Mouse (Mus musculus) bone marrow macrophage, adult 2 months (primary cell): ENCODE data around the gene Neurog3. TPM values are rescaled to one million over a fixed set of nuclear protein-coding genes. Genes with fewer than 3 reads are reported as not detected.

Experiments used
- H3K27ac ChIP-seq: 2 replicates; pipeline ENCODE4 v1.5.1; 2012; ENCODE audit warnings: low read depth, low read length; ENCODE audit not compliant: insufficient read depth
- H3K4me1 ChIP-seq: 2 replicates; pipeline ENCODE4 v1.6.1; 2012; ENCODE audit warnings: low read length; ENCODE audit not compliant: control insufficient read depth, insufficient read depth
- H3K4me3 ChIP-seq: 2 replicates; pipeline ENCODE4 v1.5.1; 2012; ENCODE audit warnings: mild to moderate bottlenecking, low read length, moderate library complexity; ENCODE audit not compliant: insufficient read depth
- CTCF ChIP-seq: IDR thresholded peaks from 2 replicates; pipeline ENCODE4 v1.5.1; 2012; ENCODE audit warnings: low read depth, mild to moderate bottlenecking, low read length, moderate library complexity
- POLR2A ChIP-seq: IDR thresholded peaks from 2 replicates; pipeline ENCODE4 v1.6.1; 2012; ENCODE audit warnings: mild to moderate bottlenecking, low read depth, low read length, borderline replicate concordance
- polyA plus RNA-seq: library from polyadenylated mRNA; stranded (reverse); fragments of >200 nt; gene quantifications from 2 replicates; pipeline ENCODE4 v1.2.4, GENCODE M21; 2012; ENCODE audit not compliant: missing spikeins, insufficient read depth, insufficient read length

The Neurog3 gene
- not detected in 2 replicates for polyA plus RNA-seq

DNA sequence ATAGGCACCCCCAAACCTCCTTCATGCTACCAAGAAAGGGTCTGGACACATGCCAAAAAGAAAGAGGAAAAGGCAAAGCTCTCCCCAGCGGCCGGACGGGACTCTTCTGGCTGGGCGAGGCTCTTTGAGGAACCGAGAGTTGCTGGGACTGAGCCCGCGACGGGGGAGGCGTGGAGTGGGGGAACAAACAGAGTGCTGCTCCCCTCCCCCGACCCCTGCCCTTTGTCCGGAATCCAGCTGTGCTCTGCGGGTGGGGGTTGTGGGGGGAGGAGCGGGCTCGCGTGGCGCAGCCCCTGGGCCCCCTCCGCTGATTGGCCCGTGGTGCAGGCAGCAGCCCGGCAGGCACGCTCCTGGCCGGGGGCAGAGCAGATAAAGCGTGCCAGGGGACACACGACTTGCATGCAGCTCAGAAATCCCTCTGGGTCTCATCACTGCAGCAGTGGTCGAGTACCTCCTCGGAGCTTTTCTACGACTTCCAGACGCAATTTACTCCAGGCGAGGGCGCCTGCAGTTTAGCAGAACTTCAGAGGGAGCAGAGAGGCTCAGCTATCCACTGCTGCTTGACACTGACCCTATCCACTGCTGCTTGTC is at the start of gene Neurog3:
Neurog3 (plus strand) TSS at position 400 of the 591 bp plus-strand sequence.
- TF ChIP-seq CTCF (no peak), POLR2A (no peak)
- Histone ChIP-seq H3K27ac (no peak within 1 kb of the TSS), H3K4me1 (0 out of 2 replicates have a peak, but pooled peaks cover 2% of the 10 kb centered on the region), H3K4me3 (no peak within 1 kb of the TSS)

- TF ChIP-seq CTCF, result no peak
- no peak for TF ChIP-seq POLR2A
- no peak overlapping the region for H3K4me3 ChIP-seq
- H3K4me1 ChIP-seq, result no peaks in the 10 kb centered on the region
- no peak overlapping the region for H3K27ac ChIP-seq
These were observed 46.8 kb upstream of the Neurog3 start for GRCm38 (mm10) chr10:62086044-62086443.

- no peaks in the 10 kb centered on the region for H3K4me1 ChIP-seq
- no peak overlapping the region for H3K4me3 ChIP-seq
- H3K27ac ChIP-seq, result no peak overlapping the region
- TF ChIP-seq CTCF (no peak), POLR2A (no peak)
These were observed 46.1 kb upstream of the Neurog3 start for GRCm38 (mm10) chr10:62086826-62087225.

- TF ChIP-seq CTCF (no peak), POLR2A (no peak)
- no peak overlapping the region for H3K27ac ChIP-seq
- H3K4me1 ChIP-seq, result no peaks in the 10 kb centered on the region
These were observed 44.5 kb upstream of the Neurog3 start for GRCm38 (mm10) chr10:62088411-62088810.

DNA sequence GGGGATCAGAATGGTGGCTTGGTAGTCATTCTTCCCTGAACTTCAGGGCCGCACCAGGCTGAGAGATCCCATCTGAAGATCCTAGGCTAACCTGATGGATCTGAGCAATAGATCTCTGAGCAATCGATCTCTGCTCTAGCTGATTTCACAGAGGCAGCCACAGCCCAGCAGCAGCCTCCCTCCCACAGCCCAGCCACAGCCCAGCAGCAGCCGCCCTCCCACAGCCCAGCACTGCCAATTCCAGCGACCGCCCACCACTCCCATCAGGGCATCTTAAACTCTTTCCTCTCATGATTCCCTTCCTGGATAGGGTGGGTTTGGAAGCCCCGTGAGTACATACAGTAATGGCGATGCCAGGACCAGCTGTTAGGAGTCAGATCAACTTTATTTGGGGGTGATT is 43.8 kb upstream of the Neurog3 start:
- no peak overlapping the region for H3K4me3 ChIP-seq
- TF ChIP-seq POLR2A (no peak), CTCF (no peak)
- H3K4me1 ChIP-seq, result no peaks in the 10 kb centered on the region
- no peak overlapping the region for H3K27ac ChIP-seq

More at GRCm38 (mm10) chr10:62088411-62088810, 44.5 kb upstream of the Neurog3 start:
- no peak overlapping the region for H3K4me3 ChIP-seq

GRCm38 (mm10) chr10:62089486-62089885 is 43.4 kb upstream of the Neurog3 start:
- Histone ChIP-seq H3K27ac (no peak overlapping the region), H3K4me3 (no peak overlapping the region), H3K4me1 (no peaks in the 10 kb centered on the region)
- no peak for TF ChIP-seq CTCF
- no peak for TF ChIP-seq POLR2A

- TF ChIP-seq CTCF, result no peak
- TF ChIP-seq POLR2A, result no peak
- Histone ChIP-seq H3K4me3 (no peak overlapping the region), H3K4me1 (no peaks in the 10 kb centered on the region), H3K27ac (no peak overlapping the region)
These were observed 39.0 kb upstream of the Neurog3 start for GRCm38 (mm10) chr10:62093903-62094302.

DNA sequence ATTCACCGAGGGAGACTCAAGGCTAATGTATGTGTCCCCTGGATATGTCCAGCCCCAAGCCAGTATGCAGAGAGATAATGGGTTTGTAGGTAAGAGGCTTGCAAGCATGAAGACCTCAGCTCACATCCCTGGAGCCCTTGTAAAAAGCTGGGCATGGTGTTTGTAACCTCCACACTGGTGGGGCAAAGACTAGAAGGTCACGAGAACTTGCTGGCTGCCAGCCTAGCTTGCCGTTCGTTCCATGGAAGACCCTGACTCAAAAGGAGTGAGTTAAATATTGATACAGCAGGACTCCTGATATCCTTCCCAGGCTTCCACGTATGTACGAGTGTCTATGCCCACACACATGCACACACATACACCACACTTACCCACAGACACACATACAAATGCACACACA is 38.5 kb upstream of the Neurog3 start:
- no peak overlapping the region for H3K27ac ChIP-seq
- no peak for TF ChIP-seq POLR2A
- no peak for TF ChIP-seq CTCF
- no peaks in the 10 kb centered on the region for H3K4me1 ChIP-seq
- H3K4me3 ChIP-seq, result no peak overlapping the region

DNA sequence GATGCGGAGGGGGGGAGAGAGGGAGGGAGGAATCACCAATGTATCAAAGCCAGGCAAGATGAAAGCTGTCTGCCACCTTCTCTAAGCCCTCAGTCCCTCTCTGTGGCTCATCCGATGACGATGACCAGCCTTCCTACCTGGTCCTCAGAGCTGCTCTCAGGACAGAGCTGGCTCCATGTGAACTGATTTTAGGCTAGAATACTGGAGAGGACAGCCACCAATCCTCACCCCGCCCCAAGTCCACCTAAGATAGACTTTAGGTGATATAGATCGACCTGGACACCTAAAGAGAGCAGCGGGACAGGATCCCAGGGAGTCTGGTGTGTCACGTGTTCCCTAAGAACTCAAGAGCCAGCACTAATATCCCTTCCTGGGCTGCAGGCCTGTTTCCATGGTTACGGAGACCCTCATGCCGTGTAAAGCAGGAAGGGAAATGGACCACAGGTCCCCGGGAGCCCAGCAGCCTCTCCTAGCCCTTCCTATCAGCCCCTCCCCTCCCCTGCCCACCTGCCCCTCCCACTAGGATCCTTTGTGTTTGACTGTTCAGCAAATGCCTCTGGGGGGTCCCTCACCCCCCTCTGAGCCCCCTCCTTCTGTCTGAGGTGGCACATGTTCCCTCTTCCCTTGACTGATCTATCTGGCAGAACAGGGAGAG is 33.0 kb upstream of the Neurog3 start:
- Histone ChIP-seq H3K4me3 (no peak overlapping the region), H3K4me1 (no peaks in the 10 kb centered on the region), H3K27ac (no peak overlapping the region)
- no peak for TF ChIP-seq CTCF
- no peak for TF ChIP-seq POLR2A
